Mouse (Mus musculus): ENCODE measurements around the gene Gm49388.

- TF ChIP-seq CTCF (IDR thresholded peaks at IDR 0.05; ENCODE audit: control insufficient read depth, insufficient read depth, insufficient read length) (no peak), MAX (IDR thresholded peaks at IDR 0.05) (no peak), MYOG (IDR thresholded peaks at IDR 0.05; ENCODE audit: control insufficient read depth, extremely low read depth, insufficient read length) (no peak), USF1 (IDR thresholded peaks at IDR 0.05; ENCODE audit: low read depth) (no peak), MYOD1 (IDR thresholded peaks at IDR 0.05; ENCODE audit: control insufficient read depth, insufficient read length, low read depth) (no peak), FOSL1 (IDR thresholded peaks at IDR 0.05; ENCODE audit: insufficient read depth, low read length, poor library complexity, severe bottlenecking) (no peak), CEBPB (IDR thresholded peaks at IDR 0.05; ENCODE audit: low read depth) (no peak)
These were observed 50.1 kb downstream of the Gm49388 start for GRCm38 (mm10) chr7:127835550-127835949.

Measured in C2C12 (cell line).